Mouse (Mus musculus) G1E-ER4 (cell line): Measurements from ENCODE around the gene Tlk1. TPM values are rescaled to one million over a fixed set of nuclear protein-coding genes. Genes with fewer than 3 reads are reported as not detected.

Experiments
- GATA1 ChIP-seq: IDR thresholded peaks from one replicate; pipeline ENCODE4 v1.8.0; 2012; ENCODE audit warnings: low read length, inconsistent platforms
- polyA plus RNA-seq: library from polyadenylated mRNA; stranded (reverse); fragments of >175 nt; gene quantifications from 2 replicates; pipeline ENCODE4 v1.2.3, GENCODE M21; 2012

The Tlk1 gene
- polyA plus RNA-seq, 1 experiment = 43.9 TPM

GRCm38 (mm10) chr2:70673445-70674126, 151.9 kb downstream of the Tlk1 start:
- no peak for TF ChIP-seq GATA1

GRCm38 (mm10) chr2:70672476-70672875, 153.1 kb downstream of the Tlk1 start:
- TF ChIP-seq GATA1 = no peak

- TF ChIP-seq GATA1 = no peak
Measured at GRCm38 (mm10) chr2:70669896-70670295, 155.6 kb downstream of the Tlk1 start.

- no peak for TF ChIP-seq GATA1
Measured at GRCm38 (mm10) chr2:70669241-70669640, 156.3 kb downstream of the Tlk1 start.

- no peak for TF ChIP-seq GATA1
Measured at GRCm38 (mm10) chr2:70667016-70667415, 158.5 kb downstream of the Tlk1 start.

- no peak for TF ChIP-seq GATA1
Measured at GRCm38 (mm10) chr2:70663764-70664163, 161.8 kb downstream of the Tlk1 start.

Other genes starting within 250 kb of the Tlk1 start
- 67.5 and 89.0 TPM in 2 replicates for gene Gorasp2, start 164.2 kb downstream of the Tlk1 start, polyA plus RNA-seq
- gene Gm26558, start 163.6 kb downstream of the Tlk1 start, polyA plus RNA-seq = 0.10 TPM in 1 of 2 replicates, not detected in the other
- 5.5 and 7.5 TPM in 2 replicates for gene Dcaf17, start 229.6 kb upstream of the Tlk1 start, polyA plus RNA-seq
- gene Mettl8, start 229.9 kb upstream of the Tlk1 start, polyA plus RNA-seq = 28.5 and 30.2 TPM in 2 replicates